Mouse (Mus musculus) CH12.LX (cell line): ENCODE measurements around the gene Elovl5. TPM values are rescaled to one million over a fixed set of nuclear protein-coding genes. Genes with fewer than 3 reads are reported as not detected.

Experiments
- DNase-seq: peaks from one replicate; pipeline ENCODE4 v3.0.0-alpha.2; 2013; ENCODE audit errors: extremely low read depth
- H3K27ac ChIP-seq: 2 replicates; pipeline ENCODE4 v1.5.1; 2012; ENCODE audit warnings: low read depth, mild to moderate bottlenecking, control low read depth, moderate library complexity; ENCODE audit not compliant: insufficient read depth
- H3K27me3 ChIP-seq: replicated peaks from 2 replicates; pipeline ENCODE3; 2012; ENCODE audit warnings: inconsistent platforms
- H3K36me3 ChIP-seq, 2 experiments: replicated peaks in 1 of 2; 2 replicates each; pipeline versions ENCODE3 to v1.6.1; 2012; ENCODE audit warnings: inconsistent platforms in 1 of 2, low read length in 1 of 2, mild to moderate bottlenecking in 1 of 2, mixed read lengths in 1 of 2, moderate library complexity in 1 of 2; ENCODE audit not compliant: control insufficient read depth in 1 of 2, insufficient read depth in 1 of 2
- H3K4me1 ChIP-seq, 2 experiments: 2 replicates each; pipeline ENCODE4 v1.6.1; 2012; ENCODE audit warnings: inconsistent platforms in 1 of 2, moderate library complexity in 1 of 2; ENCODE audit not compliant: insufficient read depth in 2 of 2, control insufficient read depth in 1 of 2
- H3K4me2 ChIP-seq: 2 replicates; pipeline ENCODE4 v1.6.1; 2012; ENCODE audit warnings: low read depth, mild to moderate bottlenecking, control low read depth; ENCODE audit not compliant: poor library complexity, insufficient read depth, severe bottlenecking
- H3K4me3 ChIP-seq, 3 experiments: fragments of 150-350 bp in 1 of 3; sonication (generic) in 1 of 3; replicated peaks in 1 of 3; 2 replicates each; pipeline versions ENCODE3 to v1.5.1; 2011 to 2012; ENCODE audit warnings: low read depth in 2 of 3, low read length in 2 of 3, mild to moderate bottlenecking in 2 of 3, moderate library complexity in 2 of 3, control low read depth in 1 of 3, improper control_type of control experiment in 1 of 3, inconsistent platforms in 1 of 3, mixed read lengths in 1 of 3; ENCODE audit not compliant: poor library complexity in 1 of 3
- H3K79me2 ChIP-seq: replicated peaks from 2 replicates; pipeline ENCODE4 v1.6.1; 2012; ENCODE audit warnings: mild to moderate bottlenecking, moderate library complexity; ENCODE audit not compliant: control insufficient read depth, poor library complexity, insufficient read depth, severe bottlenecking; ENCODE audit errors: extremely low read depth
- H3K9ac ChIP-seq: 2 replicates; pipeline ENCODE4 v1.6.1; 2012; ENCODE audit warnings: low read depth, mild to moderate bottlenecking, control low read depth, moderate library complexity; ENCODE audit not compliant: insufficient read depth
- H3K9me3 ChIP-seq: replicated peaks from 2 replicates; pipeline ENCODE3; 2012; ENCODE audit warnings: low read length, inconsistent platforms, mixed read lengths
- NELFE ChIP-seq: IDR thresholded peaks from 2 replicates; pipeline ENCODE4 v1.6.1; 2011; ENCODE audit warnings: low read depth, low read length, improper control_type of control experiment
- dilution Hi-C: fragments of 300-500 bp; cut with MboI; formaldehyde crosslinking; loops from 2 replicates; pipeline ENCODE4 v1.14.3; 2020; ENCODE audit warnings: low sequenced_read_pairs; ENCODE audit not compliant: extremely low pct_unique_long_range_greater_than_20kb, extremely low pct_ligation_motif_present
- in situ Hi-C: fragments of 300-500 bp; cut with MboI; formaldehyde crosslinking; loops from 3 replicates; pipeline ENCODE4 v1.14.3; 2019; ENCODE audit warnings: low sequenced_read_pairs, low pct_ligation_motif_present, low pct_unique_long_range_greater_than_20kb, mixed read lengths
- polyA plus RNA-seq: library from polyadenylated mRNA; unstranded; fragments of >175 nt; gene quantifications from 2 replicates; pipeline ENCODE4 v1.2.1, GENCODE M21; 2012; ENCODE audit warnings: low read depth; ENCODE audit not compliant: insufficient read length
- total RNA-seq, 2 experiments: library from RNA; depleted of rRNA; stranded (reverse); fragments of 300-350 nt in 1 of 2; fragments of >200 nt in 1 of 2; gene quantifications; 2 replicates each; pipeline ENCODE4 v1.2.3; 2012 to 2014

Gene Elovl5
- total and polyA plus RNA-seq, 3 experiments: 44.0 to 122 (median 63.0) TPM

DNA sequence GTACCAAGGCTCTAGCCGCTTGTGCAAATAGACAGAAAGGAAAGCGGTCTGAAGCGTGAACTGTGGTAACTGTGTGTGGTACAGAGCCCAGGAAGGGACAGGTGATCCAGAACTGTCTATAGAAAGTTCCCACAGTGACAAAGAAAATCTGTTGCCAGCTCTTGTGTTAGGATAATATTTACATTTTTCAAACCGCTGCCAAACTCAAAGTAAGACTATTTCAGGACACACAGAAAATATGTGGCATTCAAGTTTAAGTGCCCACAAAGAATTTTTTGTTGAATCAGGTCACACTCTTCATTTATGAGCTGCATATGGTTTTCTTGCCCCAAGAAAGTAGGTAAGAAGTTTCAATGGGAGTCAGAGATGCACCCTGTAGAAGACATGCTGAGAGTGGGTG lies 115.8 kb downstream of the Elovl5 start:
- DNase-seq: no peak
- no peak overlapping the region for H3K4me2 ChIP-seq
- no peaks in the 10 kb centered on the region for H3K79me2 ChIP-seq
- no peak for TF ChIP-seq NELFE
- in situ Hi-C loops (loop anchor here (25.0 kb wide), 1 partner anchor 371 kb away; no protein-coding TSS in a partner anchor), dilution Hi-C loops (no loop called here)
- H3K27ac ChIP-seq: no peak overlapping the region
- no peak overlapping the region for H3K4me3 ChIP-seq
- H3K36me3 ChIP-seq: no peaks in the 10 kb centered on the region
- peaks cover 13% of the 10 kb centered on the region for H3K27me3 ChIP-seq
- H3K9ac ChIP-seq: no peak overlapping the region
- H3K9me3 ChIP-seq: no peaks in the 10 kb centered on the region
- H3K4me1 ChIP-seq: 0 out of 4 replicates have a peak, but pooled peaks cover 0 to 3% of the 10 kb centered on the region in 2 experiments

Other genes starting within 250 kb of the Elovl5 start
- 20.4 and 22.6 TPM in 2 replicates for gene Gclc, start 162.8 kb upstream of the Elovl5 start, total RNA-seq (2012; rRNA removed)
- 35.7 and 39.2 TPM in 2 replicates for gene Gclc, start 162.8 kb upstream of the Elovl5 start, total RNA-seq (2014; rRNA removed)
- 78.3 and 84.8 TPM in 2 replicates for gene Gclc, start 162.8 kb upstream of the Elovl5 start, polyA plus RNA-seq
- not detected in 2 replicates for gene Gcm1, start 134.6 kb downstream of the Elovl5 start, total RNA-seq (2012; rRNA removed)
- gene Gcm1, start 134.6 kb downstream of the Elovl5 start, total RNA-seq (2014; rRNA removed): not detected in 2 replicates
- not detected in 2 replicates for gene Gcm1, start 134.6 kb downstream of the Elovl5 start, polyA plus RNA-seq
- gene Fbxo9, start 191.7 kb downstream of the Elovl5 start, total RNA-seq (2012; rRNA removed): 18.3 and 20.8 TPM in 2 replicates
- gene Fbxo9, start 191.7 kb downstream of the Elovl5 start, total RNA-seq (2014; rRNA removed): 24.2 and 25.5 TPM in 2 replicates
- 12.7 and 14.3 TPM in 2 replicates for gene Fbxo9, start 191.7 kb downstream of the Elovl5 start, polyA plus RNA-seq
- gene Ick, start 191.8 kb downstream of the Elovl5 start, total RNA-seq (2012; rRNA removed): 3.4 and 4.8 TPM in 2 replicates
- gene Ick, start 191.8 kb downstream of the Elovl5 start, total RNA-seq (2014; rRNA removed): 4.5 and 5.0 TPM in 2 replicates
- 5.4 and 7.1 TPM in 2 replicates for gene Ick, start 191.8 kb downstream of the Elovl5 start, polyA plus RNA-seq